Mouse (Mus musculus): ENCODE data around the gene Lrrc7. TPM values are rescaled to one million over a fixed set of nuclear protein-coding genes. Genes with fewer than 3 reads are reported as not detected.

Gene Lrrc7
- polyA plus RNA-seq, 1 experiment: not detected

GRCm38 (mm10) chr3:158155515-158156286, 406.3 kb downstream of the Lrrc7 start:
- Histone ChIP-seq H3K36me3 (ENCODE audit: control insufficient read depth, insufficient read depth, low read length) (no peaks in the 10 kb centered on the region), H3K4me3 (ENCODE audit: low read depth, low read length) (no peak overlapping the region), H3K27ac (ENCODE audit: insufficient read depth, low read depth, low read length) (no peak overlapping the region), H3K4me1 (ENCODE audit: control insufficient read depth, insufficient read depth, insufficient read length, low read length) (no peaks in the 10 kb centered on the region), H3K27me3 (ENCODE audit: control insufficient read depth, insufficient read depth, low read length) (no peaks in the 10 kb centered on the region)
- 72% methylated on average over 3 of the region's 3 CpGs for WGBS
- TF ChIP-seq POLR2A (IDR thresholded peaks at IDR 0.05; ENCODE audit: low read depth, low read length): no peak
- no peak for TF ChIP-seq CTCF (IDR thresholded peaks at IDR 0.05; ENCODE audit: extremely low read depth, insufficient read length, insufficient replicate concordance, low read depth, low read length)

GRCm38 (mm10) chr3:158154134-158154533, 407.9 kb downstream of the Lrrc7 start:
- 82% methylated on average over 3 of the region's 3 CpGs for WGBS
- TF ChIP-seq CTCF (IDR thresholded peaks at IDR 0.05; ENCODE audit: extremely low read depth, insufficient read length, insufficient replicate concordance, low read depth, low read length): no peak
- no peak for TF ChIP-seq POLR2A (IDR thresholded peaks at IDR 0.05; ENCODE audit: low read depth, low read length)
- no peaks in the 10 kb centered on the region for H3K4me1 ChIP-seq (ENCODE audit: control insufficient read depth, insufficient read depth, insufficient read length, low read length)

GRCm38 (mm10) chr3:158148998-158149397, 413.0 kb downstream of the Lrrc7 start:
- no peak overlapping the region for H3K4me3 ChIP-seq (ENCODE audit: low read depth, low read length)
- H3K36me3 ChIP-seq (ENCODE audit: control insufficient read depth, insufficient read depth, low read length): no peaks in the 10 kb centered on the region
- H3K27ac ChIP-seq (ENCODE audit: insufficient read depth, low read depth, low read length): no peak overlapping the region
- H3K4me1 ChIP-seq (ENCODE audit: control insufficient read depth, insufficient read depth, insufficient read length, low read length): no peaks in the 10 kb centered on the region
- no peaks in the 10 kb centered on the region for H3K27me3 ChIP-seq (ENCODE audit: control insufficient read depth, insufficient read depth, low read length)
- 91% methylated on average over 1 of the region's 1 CpGs for whole genome bisulfite sequencing
- TF ChIP-seq CTCF (IDR thresholded peaks at IDR 0.05; ENCODE audit: extremely low read depth, insufficient read length, insufficient replicate concordance, low read depth, low read length): no peak
- TF ChIP-seq POLR2A (IDR thresholded peaks at IDR 0.05; ENCODE audit: low read depth, low read length): no peak

More at GRCm38 (mm10) chr3:158154134-158154533, 407.9 kb downstream of the Lrrc7 start:
- Histone ChIP-seq H3K36me3 (ENCODE audit: control insufficient read depth, insufficient read depth, low read length) (no peaks in the 10 kb centered on the region), H3K27me3 (ENCODE audit: control insufficient read depth, insufficient read depth, low read length) (no peaks in the 10 kb centered on the region), H3K27ac (ENCODE audit: insufficient read depth, low read depth, low read length) (no peak overlapping the region), H3K4me3 (ENCODE audit: low read depth, low read length) (no peak overlapping the region)

GRCm38 (mm10) chr3:158140629-158141028, 421.4 kb downstream of the Lrrc7 start:
- H3K4me3 ChIP-seq (ENCODE audit: low read depth, low read length): no peak overlapping the region
- no peaks in the 10 kb centered on the region for H3K27me3 ChIP-seq (ENCODE audit: control insufficient read depth, insufficient read depth, low read length)
- no peaks in the 10 kb centered on the region for H3K4me1 ChIP-seq (ENCODE audit: control insufficient read depth, insufficient read depth, insufficient read length, low read length)
- WGBS: 63% methylated on average over 1 of the region's 1 CpGs
- TF ChIP-seq CTCF (IDR thresholded peaks at IDR 0.05; ENCODE audit: extremely low read depth, insufficient read length, insufficient replicate concordance, low read depth, low read length) (no peak), POLR2A (IDR thresholded peaks at IDR 0.05; ENCODE audit: low read depth, low read length) (no peak)
- H3K27ac ChIP-seq (ENCODE audit: insufficient read depth, low read depth, low read length): no peak overlapping the region
- H3K36me3 ChIP-seq (ENCODE audit: control insufficient read depth, insufficient read depth, low read length): no peaks in the 10 kb centered on the region

- TF ChIP-seq CTCF (IDR thresholded peaks at IDR 0.05; ENCODE audit: extremely low read depth, insufficient read length, insufficient replicate concordance, low read depth, low read length) (no peak), POLR2A (IDR thresholded peaks at IDR 0.05; ENCODE audit: low read depth, low read length) (no peak)
- Histone ChIP-seq H3K27ac (ENCODE audit: insufficient read depth, low read depth, low read length) (no peak overlapping the region), H3K4me3 (ENCODE audit: low read depth, low read length) (no peak overlapping the region), H3K27me3 (ENCODE audit: control insufficient read depth, insufficient read depth, low read length) (no peaks in the 10 kb centered on the region), H3K36me3 (ENCODE audit: control insufficient read depth, insufficient read depth, low read length) (no peaks in the 10 kb centered on the region), H3K4me1 (ENCODE audit: control insufficient read depth, insufficient read depth, insufficient read length, low read length) (no peaks in the 10 kb centered on the region)
- 37% methylated on average over 6 of the region's 6 CpGs for WGBS
These were observed 424.2 kb downstream of the Lrrc7 start for GRCm38 (mm10) chr3:158137796-158138195.

GRCm38 (mm10) chr3:158131672-158132071, 430.3 kb downstream of the Lrrc7 start:
- 68% methylated on average over 4 of the region's 4 CpGs for WGBS
- no peak for TF ChIP-seq CTCF (IDR thresholded peaks at IDR 0.05; ENCODE audit: extremely low read depth, insufficient read length, insufficient replicate concordance, low read depth, low read length)
- TF ChIP-seq POLR2A (IDR thresholded peaks at IDR 0.05; ENCODE audit: low read depth, low read length): no peak
- Histone ChIP-seq H3K27me3 (ENCODE audit: control insufficient read depth, insufficient read depth, low read length) (no peaks in the 10 kb centered on the region), H3K4me3 (ENCODE audit: low read depth, low read length) (no peak overlapping the region), H3K36me3 (ENCODE audit: control insufficient read depth, insufficient read depth, low read length) (no peaks in the 10 kb centered on the region), H3K4me1 (ENCODE audit: control insufficient read depth, insufficient read depth, insufficient read length, low read length) (no peaks in the 10 kb centered on the region), H3K27ac (ENCODE audit: insufficient read depth, low read depth, low read length) (no peak overlapping the region)

- Histone ChIP-seq H3K4me3 (ENCODE audit: low read depth, low read length) (no peak overlapping the region), H3K4me1 (ENCODE audit: control insufficient read depth, insufficient read depth, insufficient read length, low read length) (no peaks in the 10 kb centered on the region), H3K27ac (ENCODE audit: insufficient read depth, low read depth, low read length) (no peak overlapping the region), H3K36me3 (ENCODE audit: control insufficient read depth, insufficient read depth, low read length) (no peaks in the 10 kb centered on the region), H3K27me3 (ENCODE audit: control insufficient read depth, insufficient read depth, low read length) (no peaks in the 10 kb centered on the region)
- TF ChIP-seq POLR2A (IDR thresholded peaks at IDR 0.05; ENCODE audit: low read depth, low read length) (no peak), CTCF (IDR thresholded peaks at IDR 0.05; ENCODE audit: extremely low read depth, insufficient read length, insufficient replicate concordance, low read depth, low read length) (no peak)
These were observed 430.8 kb downstream of the Lrrc7 start for GRCm38 (mm10) chr3:158131233-158131632.
